Mouse (Mus musculus) myocyte (in vitro differentiated cells): ENCODE results near the gene Ralgapa2. TPM values are rescaled to one million over a fixed set of nuclear protein-coding genes. Genes with fewer than 3 reads are reported as not detected.

Experiments
- H3K27me3 ChIP-seq: one replicate; pipeline ENCODE4 v1.6.1; 2011; ENCODE audit not compliant: control insufficient read depth, insufficient read depth, insufficient read length
- H3K36me3 ChIP-seq: one replicate; pipeline ENCODE4 v1.6.1; 2011; ENCODE audit not compliant: control insufficient read depth, insufficient read depth
- H3K4me2 ChIP-seq: one replicate; pipeline ENCODE4 v1.6.1; 2011; ENCODE audit warnings: low read depth, control low read depth
- H3K4me3 ChIP-seq: one replicate; pipeline ENCODE4 v1.5.1; 2011; ENCODE audit warnings: mild to moderate bottlenecking, control low read depth, moderate library complexity
- H3K79me2 ChIP-seq: one replicate; pipeline ENCODE4 v1.6.1; 2011; ENCODE audit not compliant: control insufficient read depth, insufficient read depth
- H3ac ChIP-seq: one replicate; pipeline ENCODE4 v1.6.1; 2011; ENCODE audit not compliant: control insufficient read depth, insufficient read length
- CEBPB ChIP-seq: IDR thresholded peaks from 2 replicates; pipeline ENCODE4 v1.6.1; 2011; ENCODE audit warnings: mild to moderate bottlenecking, moderate library complexity; ENCODE audit not compliant: poor library complexity, insufficient read depth, severe bottlenecking
- E2F4 ChIP-seq: IDR thresholded peaks from one replicate; pipeline ENCODE4 v1.6.1; 2011; ENCODE audit warnings: mild to moderate bottlenecking, control low read depth, moderate library complexity; ENCODE audit not compliant: insufficient read depth
- MAX ChIP-seq: IDR thresholded peaks from one replicate; pipeline ENCODE4 v1.6.1; 2011; ENCODE audit warnings: low read depth, mild to moderate bottlenecking, control low read depth
- MYOD1 ChIP-seq, 3 experiments: IDR thresholded peaks; one replicate each; pipeline ENCODE4 v1.6.1; 2011; ENCODE audit warnings: control low read depth in 2 of 3, low read depth in 2 of 3, mild to moderate bottlenecking in 2 of 3, moderate library complexity in 1 of 3; ENCODE audit not compliant: insufficient read length in 2 of 3, control insufficient read depth in 1 of 3
- MYOG ChIP-seq, 3 experiments: IDR thresholded peaks; one replicate each; pipeline ENCODE4 v1.6.1; 2011; ENCODE audit warnings: control low read depth in 2 of 3, low read depth in 2 of 3, mild to moderate bottlenecking in 2 of 3; ENCODE audit not compliant: insufficient read length in 2 of 3, control insufficient read depth in 1 of 3, insufficient read depth in 1 of 3
- POLR2A ChIP-seq: IDR thresholded peaks from one replicate; pipeline ENCODE4 v1.6.1; 2011; ENCODE audit warnings: low read depth, mild to moderate bottlenecking, control low read depth, moderate library complexity; ENCODE audit not compliant: insufficient read length
- POLR2AphosphoS2 ChIP-seq: IDR thresholded peaks from one replicate; pipeline ENCODE4 v1.6.1; 2011; ENCODE audit warnings: low read depth, control low read depth; ENCODE audit not compliant: insufficient read length
- REST ChIP-seq: IDR thresholded peaks from one replicate; pipeline ENCODE4 v1.6.1; 2011; ENCODE audit warnings: mild to moderate bottlenecking, control low read depth, moderate library complexity; ENCODE audit not compliant: insufficient read depth, insufficient read length
- SRF ChIP-seq: IDR thresholded peaks from one replicate; pipeline ENCODE4 v1.6.1; 2011; ENCODE audit warnings: low read depth; ENCODE audit not compliant: control insufficient read depth, insufficient read length
- TCF12 ChIP-seq: IDR thresholded peaks from one replicate; pipeline ENCODE4 v1.6.1; 2011; ENCODE audit warnings: mild to moderate bottlenecking, control low read depth; ENCODE audit not compliant: poor library complexity, insufficient read depth, severe bottlenecking
- TCF3 ChIP-seq: IDR thresholded peaks from one replicate; pipeline ENCODE4 v1.6.1; 2011; ENCODE audit warnings: low read depth, control low read depth; ENCODE audit not compliant: insufficient read length
- USF1 ChIP-seq: IDR thresholded peaks from one replicate; pipeline ENCODE4 v1.6.1; 2011; ENCODE audit warnings: low read depth, mild to moderate bottlenecking, control low read depth, moderate library complexity
- polyA plus RNA-seq: library from polyadenylated mRNA; unstranded; fragments of >200 nt; fragmentation: generic; extraction: Trizol; gene quantifications from one replicate; pipeline ENCODE4 v1.2.1, GENCODE M21; 2012; ENCODE audit warnings: missing spikeins

Gene Ralgapa2
- polyA plus RNA-seq, 1 experiment: 1.8 TPM

DNA sequence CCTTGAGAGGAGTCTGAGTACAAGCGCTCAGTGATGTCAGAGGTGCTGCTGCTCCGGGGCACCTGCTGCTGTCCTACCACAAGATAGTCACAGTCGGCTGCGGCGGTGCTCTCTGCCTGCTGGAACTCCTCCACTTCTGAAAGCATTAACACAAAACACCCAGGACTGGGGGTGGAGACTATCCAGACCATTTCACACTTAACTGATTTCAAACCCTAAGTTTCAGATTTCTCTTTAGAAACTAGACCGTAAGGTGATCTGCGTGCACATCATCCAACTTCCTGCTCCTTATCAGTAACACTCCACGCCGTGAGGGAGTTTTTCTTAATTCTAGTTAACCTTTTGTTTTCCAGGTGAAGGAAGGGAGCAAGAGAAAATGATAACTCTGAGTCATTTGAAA lies 99.4 kb downstream of the Ralgapa2 start:
- H3ac ChIP-seq: no peak overlapping the region

GRCm38 (mm10) chr2:146411904-146412303 lies 100.2 kb downstream of the Ralgapa2 start:
- Histone ChIP-seq H3K27me3 (no peaks in the 10 kb centered on the region), H3K36me3 (no peaks in the 10 kb centered on the region), H3K79me2 (no peaks in the 10 kb centered on the region), H3K4me3 (no peak overlapping the region), H3ac (no peak overlapping the region), H3K4me2 (no peak overlapping the region)
- TF ChIP-seq CEBPB (no peak), MYOG (IDR thresholded peaks at IDR 0.05; ENCODE audit: control insufficient read depth in 1 of 3, insufficient read depth in 1 of 3, insufficient read length in 2 of 3, low read depth in 2 of 3) (no peak), SRF (no peak), MYOD1 (IDR thresholded peaks at IDR 0.05; ENCODE audit: control insufficient read depth in 1 of 3, insufficient read length in 2 of 3, low read depth in 2 of 3) (no peak), E2F4 (no peak), POLR2A (no peak), TCF12 (no peak), TCF3 (no peak), POLR2AphosphoS2 (no peak), USF1 (no peak), MAX (no peak), REST (no peak)

More for the DNA sequence above, 99.4 kb downstream of the Ralgapa2 start:
- Histone ChIP-seq H3K4me2 (no peak overlapping the region), H3K79me2 (no peaks in the 10 kb centered on the region), H3K4me3 (no peak overlapping the region), H3K27me3 (no peaks in the 10 kb centered on the region), H3K36me3 (no peaks in the 10 kb centered on the region)
- no peak for TF ChIP-seq MAX
- TF ChIP-seq MYOD1 (IDR thresholded peaks at IDR 0.05; ENCODE audit: control insufficient read depth in 1 of 3, insufficient read length in 2 of 3, low read depth in 2 of 3): no peak
- no peak for TF ChIP-seq TCF12
- no peak for TF ChIP-seq POLR2AphosphoS2
- no peak for TF ChIP-seq CEBPB
- no peak for TF ChIP-seq USF1
- TF ChIP-seq POLR2A: no peak
- no peak for TF ChIP-seq REST
- TF ChIP-seq SRF: no peak
- no peak for TF ChIP-seq TCF3
- no peak for TF ChIP-seq E2F4
- no peak for TF ChIP-seq MYOG (IDR thresholded peaks at IDR 0.05; ENCODE audit: control insufficient read depth in 1 of 3, insufficient read depth in 1 of 3, insufficient read length in 2 of 3, low read depth in 2 of 3)

- Histone ChIP-seq H3K4me3 (no peak overlapping the region), H3K27me3 (no peaks in the 10 kb centered on the region), H3K79me2 (no peaks in the 10 kb centered on the region), H3K4me2 (no peak overlapping the region), H3ac (no peak overlapping the region), H3K36me3 (peaks cover 3% of the 10 kb centered on the region)
- TF ChIP-seq USF1 (no peak), CEBPB (no peak), TCF3 (no peak), MAX (no peak), SRF (no peak), MYOD1 (IDR thresholded peaks at IDR 0.05; ENCODE audit: control insufficient read depth in 1 of 3, insufficient read length in 2 of 3, low read depth in 2 of 3) (no peak), REST (no peak), E2F4 (no peak), MYOG (IDR thresholded peaks at IDR 0.05; ENCODE audit: control insufficient read depth in 1 of 3, insufficient read depth in 1 of 3, insufficient read length in 2 of 3, low read depth in 2 of 3) (no peak), POLR2A (no peak), TCF12 (no peak), POLR2AphosphoS2 (no peak)
These were observed 105.1 kb downstream of the Ralgapa2 start for GRCm38 (mm10) chr2:146407078-146407477.

GRCm38 (mm10) chr2:146401588-146401987 lies 110.6 kb downstream of the Ralgapa2 start:
- Histone ChIP-seq H3K4me2 (peak overlapping the region; percentile 4), H3K79me2 (no peaks in the 10 kb centered on the region), H3K4me3 (no peak overlapping the region), H3ac (no peak overlapping the region), H3K27me3 (no peaks in the 10 kb centered on the region), H3K36me3 (peaks cover 3% of the 10 kb centered on the region)
- TF ChIP-seq MYOG (IDR thresholded peaks at IDR 0.05; ENCODE audit: control insufficient read depth in 1 of 3, insufficient read depth in 1 of 3, insufficient read length in 2 of 3, low read depth in 2 of 3): no peak
- no peak for TF ChIP-seq POLR2A
- no peak for TF ChIP-seq CEBPB
- TF ChIP-seq MYOD1 (IDR thresholded peaks at IDR 0.05; ENCODE audit: control insufficient read depth in 1 of 3, insufficient read length in 2 of 3, low read depth in 2 of 3): no peak
- no peak for TF ChIP-seq E2F4
- no peak for TF ChIP-seq USF1
- no peak for TF ChIP-seq SRF

DNA sequence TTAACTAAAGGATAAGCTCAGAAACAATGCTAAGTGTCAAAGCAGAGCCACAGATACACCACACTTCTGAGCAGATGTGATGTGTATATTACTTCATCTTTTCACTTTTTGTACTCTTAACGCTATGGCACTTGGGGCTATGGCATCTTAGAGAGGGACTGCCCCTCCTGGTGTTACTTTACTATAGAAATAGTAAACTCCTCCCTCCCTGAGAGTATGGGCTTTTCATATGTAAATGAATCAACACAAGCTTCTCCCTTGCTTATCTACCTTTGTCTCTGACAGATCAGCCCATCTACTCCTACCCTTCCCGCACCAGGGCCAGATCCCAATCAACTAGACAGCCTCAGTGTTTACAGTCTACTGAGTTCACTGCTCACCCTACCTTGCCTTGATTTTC lies 111.4 kb downstream of the Ralgapa2 start:
- no peaks in the 10 kb centered on the region for H3K79me2 ChIP-seq
- no peak overlapping the region for H3ac ChIP-seq
- H3K4me3 ChIP-seq: no peak overlapping the region
- TF ChIP-seq CEBPB (no peak), MAX (no peak), MYOD1 (IDR thresholded peaks at IDR 0.05; ENCODE audit: control insufficient read depth in 1 of 3, insufficient read length in 2 of 3, low read depth in 2 of 3) (no peak), E2F4 (no peak), REST (no peak), TCF12 (no peak), USF1 (no peak), POLR2AphosphoS2 (no peak), SRF (no peak), MYOG (IDR thresholded peaks at IDR 0.05; ENCODE audit: control insufficient read depth in 1 of 3, insufficient read depth in 1 of 3, insufficient read length in 2 of 3, low read depth in 2 of 3) (no peak), TCF3 (no peak), POLR2A (no peak)
- H3K27me3 ChIP-seq: no peaks in the 10 kb centered on the region
- peaks cover 3% of the 10 kb centered on the region for H3K36me3 ChIP-seq
- no peak overlapping the region for H3K4me2 ChIP-seq
